Mouse (Mus musculus): ENCODE data around the gene Pgc.

GRCm38 (mm10) chr17:47711883-47712282 lies 14.8 kb upstream of the Pgc start:
- no peak for TF ChIP-seq CTCF (IDR thresholded peaks at IDR 0.05; ENCODE audit: extremely low read depth, insufficient read depth, low read length)
- TF ChIP-seq POLR2A (IDR thresholded peaks at IDR 0.05; ENCODE audit: extremely low read depth, insufficient read depth, low read length): no peak

Measured in cortical plate, adult 2 months (tissue).